Mouse (Mus musculus) megakaryocyte, embryonic 14.5 days (primary cell): ENCODE measurements around the gene Spata13.

ENCODE experiments used
- FLI1 ChIP-seq: IDR thresholded peaks from 2 replicates; pipeline ENCODE4 v1.6.1; 2012; ENCODE audit warnings: low read length, inconsistent platforms, mixed read lengths
- GATA1 ChIP-seq: IDR thresholded peaks from 3 replicates; pipeline ENCODE4 v1.6.1; 2012; ENCODE audit warnings: mixed read lengths, low read length, inconsistent platforms, borderline replicate concordance

GRCm38 (mm10) chr14:60739616-60740015 lies 105.8 kb downstream of the Spata13 start:
- TF ChIP-seq GATA1, result no peak
- no peak for TF ChIP-seq FLI1
